Mouse (Mus musculus) gastrocnemius, postnatal 14 days (tissue): ENCODE data around the gene Nfam1. TPM values are rescaled to one million over a fixed set of nuclear protein-coding genes. Genes with fewer than 3 reads are reported as not detected.

ENCODE experiments used
- DNase-seq: peaks from one replicate; pipeline ENCODE4 v3.0.0; 2021; ENCODE audit warnings: mixed read lengths
- intact Hi-C: fragments of 180-260 bp; cut with DNase I; formaldehyde crosslinking; loops from one replicate; pipeline ENCODE4 v1.15.1; 2025; ENCODE audit warnings: low total_unique reads
- total RNA-seq, 2 experiments: library from RNA; stranded (reverse); gene quantifications; 2 replicates each; pipeline ENCODE4 v1.2.3; 2021

Gene Nfam1
- total RNA-seq, 2 experiments from 2014 or later, result 1.0 to 1.4 TPM

DNA sequence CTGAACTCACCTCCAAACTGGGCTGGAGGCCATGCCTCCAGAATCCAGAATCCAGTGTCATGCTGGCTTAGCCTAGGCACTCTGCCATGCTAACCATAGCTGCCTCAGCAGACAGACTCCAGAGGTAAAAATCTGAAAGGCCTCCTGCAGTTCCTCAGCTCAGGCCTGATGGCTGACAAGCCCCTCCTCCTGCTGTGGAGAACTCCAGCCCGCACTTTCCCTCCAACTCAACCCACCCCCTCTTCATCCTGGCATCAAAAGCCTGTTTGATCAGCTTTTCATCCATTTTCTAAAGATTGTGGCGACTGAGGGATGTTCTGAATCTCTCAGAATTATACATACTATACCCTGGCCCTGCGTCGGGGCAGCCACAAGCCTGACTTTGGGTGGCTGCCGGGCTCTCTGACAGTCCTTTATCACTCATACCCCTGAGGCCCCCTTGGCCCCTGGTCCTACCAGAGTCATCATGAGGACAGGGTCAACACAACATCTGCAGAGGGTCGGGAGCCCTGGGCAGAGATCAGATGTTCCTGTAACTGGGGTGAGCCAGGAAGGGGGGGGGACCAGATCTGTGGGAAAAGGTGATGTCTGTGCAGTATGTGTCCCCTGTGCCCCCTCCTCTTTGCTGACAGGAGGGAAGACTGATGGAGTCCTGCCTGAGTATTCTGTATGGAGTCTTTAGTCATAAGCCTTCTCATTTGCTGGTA is 9.7 kb upstream of the Nfam1 start:
- no peak for DNase-seq
- intact Hi-C loops, result no loop called here

DNA sequence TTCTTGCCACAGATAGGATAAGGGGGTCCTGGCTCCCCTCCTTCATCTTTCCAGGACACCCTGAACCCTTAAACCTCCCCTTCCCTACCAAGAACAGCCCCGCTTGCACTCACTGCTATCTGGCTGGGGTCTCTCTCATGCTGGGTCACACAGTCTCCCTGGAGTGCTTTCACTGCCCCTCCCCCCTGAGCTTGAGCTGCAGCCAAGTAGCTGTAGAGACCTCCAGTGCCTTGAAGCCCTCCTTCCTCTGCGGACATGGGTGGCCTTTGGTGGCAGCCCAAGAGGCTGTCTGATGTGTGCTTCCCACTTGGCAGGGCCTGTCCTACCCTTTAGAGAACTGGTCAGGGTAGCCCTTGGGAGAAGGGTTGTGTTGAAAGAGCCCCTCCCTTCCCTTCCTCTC is 7.0 kb upstream of the Nfam1 start:
- intact Hi-C loops, result no loop called here
- no peak for DNase-seq

DNA sequence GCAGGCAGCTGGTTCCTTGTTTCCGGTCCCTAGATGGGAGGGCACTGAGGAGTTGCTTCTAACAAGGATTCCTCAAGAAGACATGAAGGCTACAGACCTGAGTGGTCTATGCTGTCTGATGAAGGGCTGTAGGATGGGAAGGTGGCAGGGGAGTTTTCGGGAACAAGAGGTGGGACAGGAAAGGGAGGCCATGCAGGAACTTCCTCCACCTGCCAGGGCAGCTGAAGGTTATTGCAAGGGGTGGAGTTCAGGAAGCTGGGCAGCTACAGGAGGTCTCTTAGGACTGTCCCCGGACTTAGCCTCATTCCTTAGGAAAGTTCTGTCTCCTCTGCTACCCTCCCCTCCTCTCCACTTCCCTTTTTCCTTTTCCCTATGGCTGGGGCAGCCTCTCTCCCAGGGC is 5.7 kb upstream of the Nfam1 start:
- no peak for DNase-seq
- intact Hi-C loops, result loop anchor here (10.0 kb wide), 1 partner anchor 124 kb away; no protein-coding TSS in a partner anchor

DNA sequence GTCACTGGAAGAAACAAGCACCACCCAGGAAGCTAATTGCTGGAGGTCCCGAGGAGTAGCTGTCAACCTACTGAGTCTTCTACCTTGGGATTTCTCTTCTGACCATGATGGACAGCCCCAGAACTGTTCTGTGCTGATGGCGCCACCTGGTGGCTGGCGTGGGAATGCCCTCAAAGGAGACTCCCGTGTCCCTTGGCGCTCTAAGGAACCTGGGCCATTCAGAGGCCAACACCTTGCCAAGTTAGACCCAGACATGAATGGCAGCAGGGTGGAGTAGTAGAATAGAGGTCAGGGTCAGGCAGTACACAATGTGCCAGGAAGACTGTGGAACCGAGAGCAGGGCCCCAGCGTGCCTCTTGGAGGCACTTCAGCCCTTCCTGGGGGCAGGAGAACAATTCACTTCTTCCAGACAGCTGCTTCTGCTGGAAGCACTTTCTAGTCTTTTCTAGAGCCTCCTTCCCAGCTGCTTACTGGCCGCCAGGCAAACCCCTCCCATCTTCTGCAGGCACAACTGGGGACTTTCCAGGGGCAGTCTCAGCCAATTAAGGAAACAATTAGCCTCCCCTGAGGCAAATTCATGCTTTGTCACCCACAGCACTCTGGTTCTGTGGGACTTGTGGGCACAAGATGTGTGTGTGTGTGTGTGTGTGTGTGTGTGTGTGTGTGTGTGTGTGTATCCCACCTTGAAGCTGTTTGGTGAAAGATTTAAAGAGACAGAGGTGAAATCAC is 4.8 kb upstream of the Nfam1 start:
- intact Hi-C loops, result loop anchor here (2.0 to 10.0 kb wide), 2 partner anchors 123 to 223 kb away; no protein-coding TSS in a partner anchor

DNA sequence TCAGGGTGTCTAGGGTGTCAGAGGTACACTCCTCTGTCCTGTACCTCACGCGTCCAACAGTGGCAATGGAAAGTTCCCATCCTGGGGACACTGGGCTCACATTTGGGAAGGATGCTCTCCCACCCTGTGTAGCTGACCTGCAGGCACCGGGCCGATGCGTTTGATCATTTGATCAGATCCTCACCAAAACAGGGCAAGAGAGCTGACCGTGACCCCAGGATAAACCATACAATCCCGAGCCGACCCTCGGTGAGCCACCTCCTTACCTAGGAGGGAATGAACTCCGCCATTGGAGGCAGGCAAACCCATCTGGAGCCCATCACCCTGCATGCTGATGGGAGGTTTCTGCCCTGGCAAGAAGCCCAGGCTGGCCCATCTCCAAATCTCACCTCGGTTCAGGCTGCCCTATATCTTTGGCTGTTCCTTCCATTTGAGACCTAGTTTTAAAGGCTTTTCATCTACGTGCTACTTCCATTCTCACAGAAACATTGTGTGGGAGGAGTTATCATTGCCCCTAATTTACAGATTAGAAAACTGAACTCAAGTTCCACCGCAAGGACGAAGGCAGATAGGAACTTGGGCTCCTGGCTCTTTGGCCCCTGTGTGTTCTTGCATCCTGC is 3.9 kb upstream of the Nfam1 start:
- intact Hi-C loops, result loop anchor here (2.0 to 10.0 kb wide), 2 partner anchors 122 to 222 kb away; no protein-coding TSS in a partner anchor
- DNase-seq, result no peak

More for the DNA sequence above, 4.8 kb upstream of the Nfam1 start:
- DNase-seq, result peak; percentile 89

DNA sequence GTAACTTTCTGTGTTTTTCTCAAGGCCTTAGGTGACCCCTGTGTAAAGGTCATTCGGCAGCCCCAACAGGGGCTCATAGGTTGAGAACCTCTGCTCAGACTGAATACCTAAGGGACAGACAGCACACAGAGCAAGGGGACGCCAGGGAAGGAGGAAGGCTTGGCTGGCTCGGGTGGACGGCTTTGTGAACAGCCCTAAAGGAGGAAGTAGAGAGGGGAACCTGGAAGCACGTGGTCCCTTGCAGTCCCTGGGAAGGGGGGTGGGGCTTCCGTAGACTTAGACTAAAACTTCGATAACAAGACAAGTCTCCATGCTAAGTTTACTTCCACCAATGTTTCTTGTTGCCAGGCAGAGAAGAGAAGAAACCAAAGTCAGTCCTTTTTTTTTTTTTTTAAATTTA is 3.0 kb upstream of the Nfam1 start:
- intact Hi-C loops, result loop anchor here (2.0 to 10.0 kb wide), 2 partner anchors 121 to 221 kb away; no protein-coding TSS in a partner anchor
- DNase-seq, result no peak

DNA sequence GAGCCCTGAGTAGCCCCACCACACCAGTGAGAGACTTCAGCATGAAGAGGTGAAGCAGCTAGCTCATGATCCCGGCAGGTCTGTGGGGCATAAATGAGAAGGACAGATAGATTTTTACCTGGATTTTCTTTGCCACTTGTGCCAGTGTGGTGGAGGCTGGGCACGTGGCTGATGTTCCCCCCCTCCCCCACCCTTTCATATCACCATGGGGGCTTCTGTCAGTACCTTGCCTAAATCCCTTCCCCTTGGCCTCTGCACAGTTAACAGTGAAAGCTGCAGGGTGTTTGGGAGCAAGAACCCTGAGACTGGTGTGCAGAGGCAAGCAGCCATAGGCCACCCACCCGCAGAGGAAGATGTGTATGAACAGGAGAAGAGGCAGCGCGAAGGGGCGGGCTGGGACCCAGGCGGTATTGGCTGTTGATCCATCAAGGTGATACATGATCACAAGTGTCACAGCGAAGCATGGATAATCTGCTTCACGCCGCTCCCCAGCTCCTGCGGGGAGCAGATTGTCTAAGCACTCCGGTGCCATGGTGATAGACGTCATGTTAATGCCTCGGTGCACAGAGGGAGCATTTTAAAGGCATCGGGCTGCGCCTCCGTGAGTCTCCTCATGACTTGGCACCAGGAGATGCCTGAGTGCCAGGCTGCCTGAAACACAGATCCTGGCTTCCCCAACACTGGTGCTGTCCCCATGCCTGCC is 1.3 kb upstream of the Nfam1 start:
- DNase-seq, result no peak
- intact Hi-C loops, result loop anchor here (10.0 kb wide), 1 partner anchor 120 kb away; no protein-coding TSS in a partner anchor

DNA sequence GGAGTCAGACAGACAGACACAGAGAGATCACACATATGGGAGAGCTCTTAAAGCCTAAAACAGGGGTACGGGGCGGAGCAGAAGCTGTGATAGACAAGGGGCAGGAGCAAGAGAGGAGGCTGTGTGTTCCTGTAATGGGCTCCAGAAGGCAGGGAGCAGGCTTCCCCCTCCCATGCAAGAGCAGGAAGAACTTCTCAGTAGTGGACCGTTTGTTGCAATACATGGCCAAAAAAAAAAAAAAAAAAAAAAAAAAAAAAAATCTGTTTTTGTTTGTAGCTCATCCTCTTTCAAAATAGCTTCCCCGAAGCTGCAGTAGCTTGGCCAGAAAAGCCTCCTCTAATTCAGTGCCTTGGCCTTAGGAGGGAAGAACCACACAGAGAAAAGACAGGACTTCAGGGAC is 2.2 kb downstream of the Nfam1 start:
- DNase-seq, result no peak
- intact Hi-C loops, result loop anchor here (10.0 kb wide), 1 partner anchor 116 kb away; no protein-coding TSS in a partner anchor

DNA sequence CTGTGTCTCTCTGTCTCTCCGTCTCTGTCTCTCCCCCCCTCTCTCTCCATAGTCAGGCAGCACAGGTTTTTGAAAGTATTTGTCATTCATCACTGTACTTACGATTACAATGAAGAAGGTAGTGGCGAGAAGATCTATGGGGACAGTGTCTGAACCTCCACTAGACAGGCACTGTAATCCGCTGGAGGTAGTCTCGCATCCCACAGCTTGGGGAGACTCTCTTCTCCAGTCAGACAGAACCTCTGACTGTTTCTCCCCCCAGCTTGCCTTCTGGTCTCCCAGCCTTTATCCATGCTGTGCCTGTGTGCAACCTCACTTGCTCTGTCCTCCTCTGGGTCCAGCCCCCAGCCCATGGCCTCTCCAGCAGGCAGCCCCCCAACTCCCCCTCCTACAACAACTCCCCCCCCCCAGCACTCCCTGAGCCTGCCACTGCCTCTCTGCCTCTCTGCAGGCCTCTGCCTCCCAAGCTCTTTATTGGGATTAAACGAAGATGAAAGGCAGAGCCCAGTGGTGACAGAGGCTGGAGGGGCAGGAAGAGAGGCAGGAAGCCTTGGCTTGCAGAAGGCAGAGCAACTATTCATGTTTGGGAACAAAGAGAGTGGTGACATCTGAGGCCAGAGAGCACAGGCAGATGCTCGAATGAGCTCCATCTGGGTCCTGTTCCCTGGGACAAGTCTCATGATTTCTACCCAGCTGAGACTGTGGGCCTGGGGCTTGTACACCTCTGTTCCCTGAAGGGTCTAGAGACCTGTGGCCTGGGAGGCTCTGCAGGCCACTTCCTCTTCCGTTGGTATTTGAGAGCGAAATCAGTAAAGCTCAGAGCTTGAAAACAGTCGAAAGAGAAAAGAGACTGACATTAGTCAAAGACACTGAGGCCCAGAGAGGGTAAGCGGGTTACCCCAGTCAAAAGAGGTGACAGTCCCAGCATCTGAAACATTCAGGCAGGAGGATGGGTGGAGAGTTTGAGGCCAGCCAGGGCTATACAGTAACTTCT is 3.1 kb downstream of the Nfam1 start:
- intact Hi-C loops, result loop anchor here (10.0 kb wide), 1 partner anchor 115 kb away; no protein-coding TSS in a partner anchor
- no peak for DNase-seq

DNA sequence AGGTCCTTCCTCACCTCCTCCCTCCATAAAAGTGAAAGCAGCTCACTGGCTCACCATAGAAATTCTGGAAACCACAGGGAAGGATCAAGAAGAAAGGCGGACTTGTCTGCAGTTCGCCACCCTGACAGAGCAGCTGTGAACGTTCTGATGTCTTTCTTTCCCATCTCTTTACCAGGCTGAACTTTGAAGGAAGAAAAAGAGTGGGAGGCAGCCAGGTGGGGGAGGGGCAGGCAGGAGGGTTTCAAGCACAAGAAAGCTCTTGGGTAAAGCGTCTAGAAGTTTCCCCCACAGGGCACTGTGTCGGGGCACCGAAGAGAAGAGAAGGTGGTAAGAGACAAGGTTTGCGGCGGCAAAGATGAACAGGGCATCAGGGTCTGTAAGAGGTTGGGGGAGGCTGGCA is 7.0 kb downstream of the Nfam1 start:
- intact Hi-C loops, result no loop called here
- DNase-seq, result no peak

DNA sequence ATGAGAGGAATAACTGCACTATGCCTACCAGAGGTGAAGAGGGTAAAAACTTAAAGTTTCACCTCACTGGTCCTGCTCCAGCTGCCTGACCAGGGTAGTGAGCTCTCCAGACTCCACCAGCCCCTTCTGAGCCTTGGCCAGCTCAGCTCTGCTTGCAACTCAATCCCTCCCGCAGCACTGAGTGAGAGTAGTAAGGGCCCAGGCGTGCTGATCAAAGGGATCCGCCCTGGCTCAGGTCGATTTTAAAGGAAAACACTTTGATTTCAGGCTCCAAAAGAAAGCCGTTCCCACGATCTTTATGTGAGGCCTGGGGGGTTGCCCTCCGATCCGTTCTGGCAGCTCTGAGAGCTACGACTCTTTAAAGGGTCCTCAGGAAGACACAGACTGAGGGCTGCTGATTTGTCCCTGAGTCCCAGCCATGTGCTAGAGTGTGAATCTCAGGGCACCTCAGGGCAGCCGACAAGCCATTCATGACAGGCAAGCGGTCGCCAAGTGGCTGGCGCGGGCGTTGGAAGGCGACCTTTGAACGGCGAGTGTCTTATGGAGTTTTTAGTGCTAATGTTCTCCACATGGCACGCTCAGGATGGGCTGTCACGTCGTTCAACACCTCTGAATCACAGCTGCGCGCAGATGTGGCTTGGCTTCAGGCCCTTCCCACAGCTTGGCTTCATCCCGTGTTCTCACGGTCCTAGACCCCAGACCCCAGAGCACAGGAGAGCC is 7.9 kb downstream of the Nfam1 start:
- intact Hi-C loops, result no loop called here
- peak; percentile 34 for DNase-seq

DNA sequence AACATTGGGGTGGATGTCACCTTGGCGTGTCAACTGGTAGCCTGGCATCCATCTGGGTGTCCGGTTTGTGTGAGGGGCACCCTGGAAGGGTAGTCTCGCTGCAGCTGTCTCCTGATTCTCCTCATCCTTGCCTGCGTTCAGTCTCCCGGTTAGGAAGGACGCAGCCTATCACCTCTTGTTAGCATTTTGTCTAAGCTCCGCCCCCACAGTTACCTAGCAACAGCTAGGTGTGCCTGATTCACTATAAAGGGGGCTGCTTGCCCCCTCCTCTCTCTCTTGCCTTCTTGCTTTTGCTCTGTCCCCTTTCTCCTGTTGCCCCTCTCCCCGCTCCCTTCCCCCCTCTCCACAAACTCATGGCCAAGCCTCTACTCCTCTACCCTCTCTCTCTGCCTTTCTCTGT is 10.2 kb downstream of the Nfam1 start:
- intact Hi-C loops, result no loop called here
- no peak for DNase-seq

DNA sequence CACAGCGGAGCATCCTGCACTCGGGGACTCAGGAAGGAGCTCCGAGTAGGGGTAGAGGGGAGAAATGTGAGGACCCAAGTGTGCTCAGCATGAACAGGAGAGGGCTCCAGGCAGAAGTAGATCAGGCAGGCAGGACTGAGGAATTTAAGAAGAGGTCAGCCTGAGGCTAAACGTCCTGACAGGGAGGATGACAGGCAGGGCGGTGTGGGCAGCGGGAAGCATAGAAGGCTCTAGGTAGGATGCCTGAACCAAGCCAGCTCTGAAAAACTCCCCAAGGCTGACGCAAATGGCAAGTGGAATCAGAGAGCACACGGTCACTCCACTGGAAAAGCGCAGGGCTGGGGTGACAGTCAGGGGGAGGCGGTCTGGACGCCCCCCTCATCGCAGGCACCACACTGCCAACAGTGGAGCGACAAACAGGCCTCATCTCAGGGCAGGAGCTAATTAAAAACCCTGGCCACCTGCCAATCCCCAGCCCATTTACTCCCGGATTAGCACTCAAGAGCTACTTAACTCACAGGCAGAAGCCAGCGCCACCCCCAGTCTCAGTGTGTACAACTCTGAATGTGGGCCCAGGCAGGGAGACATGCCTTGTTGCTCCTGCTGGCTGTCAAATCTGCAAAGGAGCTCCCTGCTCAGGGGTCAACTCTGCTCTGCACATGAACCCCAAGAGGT is 22.0 kb downstream of the Nfam1 start:
- no peak for DNase-seq
- intact Hi-C loops, result no loop called here

DNA sequence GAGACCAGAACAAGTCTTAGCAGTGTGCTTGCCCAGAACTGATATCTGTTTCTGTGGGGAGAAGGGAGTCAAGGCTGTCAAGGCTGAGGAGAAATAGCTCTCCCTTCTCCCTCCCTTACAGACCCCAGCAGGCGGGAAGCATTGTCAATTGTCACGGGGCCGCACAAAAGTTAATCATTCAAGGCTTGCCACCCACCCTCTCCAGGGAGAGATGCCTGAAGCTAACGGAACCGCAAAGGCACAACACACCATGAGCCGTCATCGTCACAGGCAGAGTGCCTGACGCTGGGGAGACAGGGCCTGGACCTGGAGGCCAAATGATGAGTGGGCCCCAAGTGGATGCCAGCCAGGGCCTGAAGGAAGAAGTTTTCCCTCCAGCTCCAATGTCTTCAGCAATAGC is 22.7 kb downstream of the Nfam1 start:
- intact Hi-C loops, result no loop called here
- no peak for DNase-seq

DNA sequence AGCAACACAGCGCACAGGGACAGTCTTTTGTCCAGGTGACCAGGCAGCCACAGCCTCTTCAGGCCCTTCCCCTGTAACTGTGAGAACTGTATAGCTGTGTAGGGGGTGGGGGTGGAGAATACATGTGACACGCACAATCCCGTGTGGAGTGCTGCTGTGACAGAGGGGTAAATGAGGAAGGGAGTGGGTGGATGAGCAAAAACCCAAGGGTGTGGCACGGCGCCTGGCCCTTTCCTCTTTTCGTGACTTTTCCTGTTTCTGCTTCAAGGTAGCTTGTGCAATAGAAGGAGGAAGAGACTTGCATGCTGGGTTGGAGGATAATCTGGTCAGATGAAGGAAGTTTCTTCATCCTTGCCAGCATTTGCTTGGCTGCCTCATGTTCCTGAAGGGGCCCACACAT is 23.6 kb downstream of the Nfam1 start:
- intact Hi-C loops, result no loop called here
- no peak for DNase-seq

DNA sequence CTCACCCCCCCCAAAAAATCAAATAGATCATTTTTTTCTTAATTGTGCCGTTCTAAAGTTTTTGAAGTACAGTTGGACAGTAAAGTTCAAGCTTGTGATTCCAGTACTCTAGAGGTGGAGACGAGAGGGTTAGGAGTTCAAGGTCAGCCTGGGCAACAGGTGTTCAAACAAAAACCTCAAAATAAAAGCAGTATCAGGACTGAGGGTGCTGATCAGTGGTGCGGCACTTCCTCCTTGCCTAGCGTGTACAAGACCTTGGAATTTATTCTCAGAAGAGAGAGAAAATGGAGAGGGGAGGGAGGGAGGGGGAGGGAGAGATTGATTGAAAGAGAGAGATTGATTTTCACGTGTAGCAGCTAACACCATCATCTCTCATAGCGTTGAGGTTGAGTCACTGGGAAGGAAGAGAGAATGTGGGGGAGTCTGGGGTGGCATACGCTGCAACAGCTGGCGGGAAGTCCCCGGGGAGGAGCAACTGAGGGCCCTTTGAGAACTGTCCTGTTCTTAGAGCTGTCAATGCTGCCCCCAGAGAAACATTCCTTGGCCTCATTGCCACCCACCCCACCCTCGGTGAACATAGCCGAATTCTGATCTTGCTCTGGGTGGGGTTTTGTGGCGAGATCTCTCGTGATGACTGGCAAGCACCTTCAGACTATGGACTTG is 24.2 kb downstream of the Nfam1 start:
- no peak for DNase-seq
- intact Hi-C loops, result no loop called here

DNA sequence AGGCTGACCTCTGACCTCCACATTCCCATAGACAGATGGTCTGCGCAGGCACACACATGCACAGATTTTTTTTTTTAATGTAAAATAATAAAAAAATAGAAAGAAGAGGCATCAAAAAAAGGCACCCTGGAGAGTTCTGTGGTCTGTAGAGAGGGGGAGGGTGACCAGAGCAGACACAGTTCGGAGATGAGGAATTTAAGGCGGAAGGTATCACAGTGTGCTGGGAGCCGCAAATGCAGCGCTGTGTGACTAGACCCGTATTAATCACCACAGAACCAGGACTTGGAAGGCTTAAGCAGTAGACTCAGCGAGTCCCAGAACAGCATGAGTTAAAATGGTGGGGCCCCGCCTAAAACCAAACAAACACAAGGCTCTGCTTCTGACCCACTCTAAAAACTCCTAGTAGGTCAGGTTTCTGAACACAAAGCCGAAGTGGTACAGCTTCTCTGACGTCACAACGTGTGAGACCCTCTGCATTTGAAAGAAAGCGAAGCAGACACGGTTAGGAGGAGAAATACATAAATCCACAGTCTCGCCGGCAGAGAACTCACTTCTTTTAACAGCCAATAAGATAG is 25.7 kb downstream of the Nfam1 start:
- no peak for DNase-seq

More for the DNA sequence above, 25.7 kb downstream of the Nfam1 start:
- intact Hi-C loops, result no loop called here
